Mouse (Mus musculus): ENCODE measurements at regions not wholly inside any gene's neighbourhood (a gene's known extent, or its start where the extent isn't known, plus 50 kb on each side); places are given as distances from the start of the nearest gene placed in this dataset.

GRCm38 (mm10) chr14:99449112-99449511, 150.6 kb downstream of the Klf5 start:
- Histone ChIP-seq H3K27me3 (ENCODE audit: control insufficient read depth, insufficient read depth, low read length) (no peaks in the 10 kb centered on the region), H3K9ac (ENCODE audit: low read length) (no peak overlapping the region), H3K4me2 (ENCODE audit: low read depth, low read length, severe bottlenecking) (no peak overlapping the region), H3K27ac (ENCODE audit: low read depth, low read length) (no peak overlapping the region), H3K4me3 (ENCODE audit: low read depth, low read length) (no peak overlapping the region), H3K36me3 (ENCODE audit: control insufficient read depth, insufficient read depth, low read length) (no peaks in the 10 kb centered on the region), H3K9me3 (ENCODE audit: control insufficient read depth, low read length) (no peaks in the 10 kb centered on the region), H3K4me1 (replicated peaks; ENCODE audit: control insufficient read depth, insufficient read depth, low read length) (no peaks in the 10 kb centered on the region)
- ATAC-seq (replicated peaks; ENCODE audit: low FRiP score) (no peak), DNase-seq (ENCODE audit: low spot score) (no peak)
- WGBS, result 46% methylated on average over 5 of the region's 5 CpGs

DNA sequence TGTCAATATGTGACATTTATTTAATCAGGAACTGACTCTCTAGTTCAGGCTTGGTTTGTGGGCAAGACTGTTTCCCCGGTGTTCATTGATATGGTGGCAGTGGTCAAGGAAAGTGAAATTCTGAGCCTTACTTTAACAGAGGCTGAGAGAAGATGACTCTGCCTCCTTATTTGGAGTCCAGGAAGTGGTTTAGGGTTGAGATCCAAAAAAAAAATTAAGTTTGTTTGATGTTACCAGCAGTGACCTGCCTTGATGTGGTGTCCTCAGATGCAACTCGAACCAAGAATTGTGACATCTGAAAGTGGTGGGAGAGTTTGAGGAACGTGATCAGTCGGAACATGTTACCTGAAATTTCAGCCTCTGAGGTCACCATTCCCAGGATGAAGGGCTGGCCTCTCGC, 151.4 kb downstream of the Klf5 start:
- Histone ChIP-seq H3K36me3 (ENCODE audit: control insufficient read depth, insufficient read depth, low read length) (no peaks in the 10 kb centered on the region), H3K4me1 (replicated peaks; ENCODE audit: control insufficient read depth, insufficient read depth, low read length) (no peaks in the 10 kb centered on the region), H3K9ac (ENCODE audit: low read length) (no peak overlapping the region), H3K9me3 (ENCODE audit: control insufficient read depth, low read length) (no peaks in the 10 kb centered on the region), H3K27ac (ENCODE audit: low read depth, low read length) (no peak overlapping the region), H3K4me2 (ENCODE audit: low read depth, low read length, severe bottlenecking) (no peak overlapping the region), H3K4me3 (ENCODE audit: low read depth, low read length) (no peak overlapping the region), H3K27me3 (ENCODE audit: control insufficient read depth, insufficient read depth, low read length) (no peaks in the 10 kb centered on the region)
- no peak for DNase-seq (ENCODE audit: low spot score)
- ATAC-seq (replicated peaks; ENCODE audit: low FRiP score), result no peak
- 89% methylated on average over 5 of the region's 5 CpGs for WGBS

- no peak overlapping the region for H3K4me3 ChIP-seq (ENCODE audit: low read depth, low read length)
- DNase-seq (ENCODE audit: low spot score) (no peak), ATAC-seq (replicated peaks; ENCODE audit: low FRiP score) (no peak)
- no peak overlapping the region for H3K4me2 ChIP-seq (ENCODE audit: low read depth, low read length, severe bottlenecking)
- no peaks in the 10 kb centered on the region for H3K4me1 ChIP-seq (replicated peaks; ENCODE audit: control insufficient read depth, insufficient read depth, low read length)
- no peaks in the 10 kb centered on the region for H3K36me3 ChIP-seq (ENCODE audit: control insufficient read depth, insufficient read depth, low read length)
- no peak overlapping the region for H3K9ac ChIP-seq (ENCODE audit: low read length)
- WGBS, result 92% methylated on average over 11 of the region's 11 CpGs
- no peak overlapping the region for H3K27ac ChIP-seq (ENCODE audit: low read depth, low read length)
- H3K9me3 ChIP-seq (ENCODE audit: control insufficient read depth, low read length), result no peaks in the 10 kb centered on the region
- H3K27me3 ChIP-seq (ENCODE audit: control insufficient read depth, insufficient read depth, low read length), result no peaks in the 10 kb centered on the region
Measured at GRCm38 (mm10) chr14:99451110-99451795, 152.8 kb downstream of the Klf5 start.

DNA sequence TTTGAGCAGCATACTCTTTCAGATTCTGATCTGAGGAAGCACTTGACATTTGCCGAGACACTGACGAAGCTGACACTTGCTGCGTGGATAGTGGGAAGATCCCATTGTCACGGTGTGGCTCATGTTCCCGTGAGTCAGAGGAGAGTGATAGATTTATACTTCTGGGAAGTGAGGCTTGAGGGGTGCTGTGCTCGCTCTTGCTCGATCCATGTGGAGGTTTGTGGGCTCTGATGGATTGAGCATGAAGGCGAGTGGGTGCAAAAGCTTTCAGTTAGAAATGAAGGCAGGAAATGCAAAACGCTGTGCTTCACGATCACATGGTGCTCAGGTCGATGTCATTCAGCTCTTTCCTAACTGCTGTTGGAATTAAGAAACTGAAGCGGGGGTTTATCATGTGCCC, 155.4 kb downstream of the Klf5 start:
- DNase-seq (ENCODE audit: low spot score) (no peak), ATAC-seq (replicated peaks; ENCODE audit: low FRiP score) (no peak)
- Histone ChIP-seq H3K9me3 (ENCODE audit: control insufficient read depth, low read length) (no peaks in the 10 kb centered on the region), H3K27me3 (ENCODE audit: control insufficient read depth, insufficient read depth, low read length) (no peaks in the 10 kb centered on the region), H3K36me3 (ENCODE audit: control insufficient read depth, insufficient read depth, low read length) (no peaks in the 10 kb centered on the region), H3K4me2 (ENCODE audit: low read depth, low read length, severe bottlenecking) (no peak overlapping the region), H3K4me1 (replicated peaks; ENCODE audit: control insufficient read depth, insufficient read depth, low read length) (no peaks in the 10 kb centered on the region), H3K27ac (ENCODE audit: low read depth, low read length) (no peak overlapping the region), H3K4me3 (ENCODE audit: low read depth, low read length) (no peak overlapping the region), H3K9ac (ENCODE audit: low read length) (no peak overlapping the region)
- 91% methylated on average over 12 of the region's 12 CpGs for WGBS

- no peaks in the 10 kb centered on the region for H3K9me3 ChIP-seq (ENCODE audit: control insufficient read depth, low read length)
- DNase-seq (ENCODE audit: low spot score), result no peak
- no peak overlapping the region for H3K4me3 ChIP-seq (ENCODE audit: low read depth, low read length)
- WGBS, result 93% methylated on average over 10 of the region's 10 CpGs
- no peak overlapping the region for H3K9ac ChIP-seq (ENCODE audit: low read length)
- no peaks in the 10 kb centered on the region for H3K27me3 ChIP-seq (ENCODE audit: control insufficient read depth, insufficient read depth, low read length)
- no peak overlapping the region for H3K4me2 ChIP-seq (ENCODE audit: low read depth, low read length, severe bottlenecking)
- H3K4me1 ChIP-seq (replicated peaks; ENCODE audit: control insufficient read depth, insufficient read depth, low read length), result no peaks in the 10 kb centered on the region
- H3K27ac ChIP-seq (ENCODE audit: low read depth, low read length), result no peak overlapping the region
- no peaks in the 10 kb centered on the region for H3K36me3 ChIP-seq (ENCODE audit: control insufficient read depth, insufficient read depth, low read length)
- ATAC-seq (replicated peaks; ENCODE audit: low FRiP score), result no peak
Measured at GRCm38 (mm10) chr14:99456555-99456954, 158.1 kb downstream of the Klf5 start.

- Histone ChIP-seq H3K36me3 (ENCODE audit: control insufficient read depth, insufficient read depth, low read length) (no peaks in the 10 kb centered on the region), H3K4me3 (ENCODE audit: low read depth, low read length) (no peak overlapping the region), H3K4me1 (replicated peaks; ENCODE audit: control insufficient read depth, insufficient read depth, low read length) (no peaks in the 10 kb centered on the region), H3K27ac (ENCODE audit: low read depth, low read length) (no peak overlapping the region), H3K9ac (ENCODE audit: low read length) (no peak overlapping the region), H3K27me3 (ENCODE audit: control insufficient read depth, insufficient read depth, low read length) (no peaks in the 10 kb centered on the region), H3K9me3 (ENCODE audit: control insufficient read depth, low read length) (no peaks in the 10 kb centered on the region), H3K4me2 (ENCODE audit: low read depth, low read length, severe bottlenecking) (no peak overlapping the region)
- ATAC-seq (replicated peaks; ENCODE audit: low FRiP score) (no peak), DNase-seq (ENCODE audit: low spot score) (no peak)
- WGBS, result 89% methylated on average over 6 of the region's 6 CpGs
Measured at GRCm38 (mm10) chr14:99457573-99457972, 159.1 kb downstream of the Klf5 start.

- H3K4me1 ChIP-seq (replicated peaks; ENCODE audit: control insufficient read depth, insufficient read depth, low read length), result no peaks in the 10 kb centered on the region
- H3K4me3 ChIP-seq (ENCODE audit: low read depth, low read length), result no peak overlapping the region
- H3K4me2 ChIP-seq (ENCODE audit: low read depth, low read length, severe bottlenecking), result no peak overlapping the region
- H3K36me3 ChIP-seq (ENCODE audit: control insufficient read depth, insufficient read depth, low read length), result no peaks in the 10 kb centered on the region
- no peak for ATAC-seq (replicated peaks; ENCODE audit: low FRiP score)
- H3K27ac ChIP-seq (ENCODE audit: low read depth, low read length), result no peak overlapping the region
- 89% methylated on average over 2 of the region's 2 CpGs for WGBS
- H3K27me3 ChIP-seq (ENCODE audit: control insufficient read depth, insufficient read depth, low read length), result no peaks in the 10 kb centered on the region
- no peak overlapping the region for H3K9ac ChIP-seq (ENCODE audit: low read length)
- no peak for DNase-seq (ENCODE audit: low spot score)
- H3K9me3 ChIP-seq (ENCODE audit: control insufficient read depth, low read length), result no peaks in the 10 kb centered on the region
Measured at GRCm38 (mm10) chr14:99472111-99472510, 173.6 kb downstream of the Klf5 start.

DNA sequence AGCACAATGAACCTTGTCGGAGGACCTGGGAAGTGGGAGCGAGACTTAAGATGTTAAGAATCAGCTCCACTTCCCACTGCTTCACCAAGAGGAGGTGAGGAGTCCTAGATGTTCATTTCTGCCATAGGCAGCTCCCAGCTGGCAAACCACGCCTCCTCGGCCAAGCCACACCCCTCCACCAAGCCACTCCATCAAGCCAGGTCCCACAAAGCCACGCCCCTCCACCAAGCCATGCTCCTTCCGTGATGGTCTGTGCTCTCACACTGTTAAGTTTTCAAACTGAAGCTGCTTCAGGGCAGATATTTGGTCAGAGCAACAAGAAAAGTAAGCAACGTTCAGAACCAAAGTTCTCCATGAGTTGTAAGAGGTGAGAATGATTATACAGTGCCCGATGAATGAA, 176.8 kb downstream of the Klf5 start:
- Histone ChIP-seq H3K36me3 (ENCODE audit: control insufficient read depth, insufficient read depth, low read length) (no peaks in the 10 kb centered on the region), H3K9me3 (ENCODE audit: control insufficient read depth, low read length) (no peaks in the 10 kb centered on the region), H3K27me3 (ENCODE audit: control insufficient read depth, insufficient read depth, low read length) (no peaks in the 10 kb centered on the region), H3K4me1 (replicated peaks; ENCODE audit: control insufficient read depth, insufficient read depth, low read length) (no peaks in the 10 kb centered on the region), H3K27ac (ENCODE audit: low read depth, low read length) (no peak overlapping the region), H3K4me3 (ENCODE audit: low read depth, low read length) (no peak overlapping the region), H3K9ac (ENCODE audit: low read length) (no peak overlapping the region), H3K4me2 (ENCODE audit: low read depth, low read length, severe bottlenecking) (no peak overlapping the region)
- no peak for DNase-seq (ENCODE audit: low spot score)
- no peak for ATAC-seq (replicated peaks; ENCODE audit: low FRiP score)
- 71% methylated on average over 8 of the region's 8 CpGs for WGBS

DNA sequence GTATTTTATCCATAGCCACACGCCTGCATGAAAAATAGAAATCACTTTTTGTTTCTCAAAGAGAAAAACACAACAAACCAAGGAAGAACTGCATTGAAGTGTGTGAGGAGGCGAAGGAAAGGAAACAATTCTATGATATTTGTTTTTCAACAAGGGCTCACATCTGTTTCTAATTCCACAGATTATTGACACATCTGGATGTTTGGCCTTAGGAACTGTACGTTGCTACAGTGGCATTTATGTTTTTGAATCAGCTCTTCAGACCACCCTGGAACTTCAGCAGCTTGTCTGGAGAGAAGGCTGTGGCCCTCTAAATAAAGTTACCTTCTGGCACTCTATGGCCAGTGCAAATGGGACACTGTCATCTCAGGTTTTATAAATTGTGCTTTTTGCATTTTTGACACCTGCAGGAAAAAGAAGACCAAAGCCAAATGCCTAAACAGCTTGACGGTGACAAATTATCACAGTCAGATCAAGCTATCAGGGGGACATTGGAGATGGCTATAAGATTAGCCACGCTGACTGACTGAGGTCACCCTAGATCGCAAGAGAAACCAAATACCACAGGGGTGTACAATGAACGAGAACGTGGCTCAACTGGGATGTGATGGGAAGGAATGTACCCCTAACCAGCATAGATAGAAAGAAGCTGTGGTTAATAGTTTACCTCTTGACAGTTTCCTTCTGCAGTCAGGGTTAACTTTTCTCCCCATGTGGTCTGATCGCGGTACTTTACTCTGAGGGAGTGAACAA, 182.0 kb downstream of the Klf5 start:
- no peak overlapping the region for H3K9ac ChIP-seq (ENCODE audit: low read length)
- no peaks in the 10 kb centered on the region for H3K9me3 ChIP-seq (ENCODE audit: control insufficient read depth, low read length)
- no peak overlapping the region for H3K4me2 ChIP-seq (ENCODE audit: low read depth, low read length, severe bottlenecking)
- WGBS, result 74% methylated on average over 10 of the region's 10 CpGs
- no peak overlapping the region for H3K4me3 ChIP-seq (ENCODE audit: low read depth, low read length)
- H3K4me1 ChIP-seq (replicated peaks; ENCODE audit: control insufficient read depth, insufficient read depth, low read length), result no peaks in the 10 kb centered on the region
- H3K36me3 ChIP-seq (ENCODE audit: control insufficient read depth, insufficient read depth, low read length), result no peaks in the 10 kb centered on the region
- ATAC-seq (replicated peaks; ENCODE audit: low FRiP score) (no peak), DNase-seq (ENCODE audit: low spot score) (no peak)
- no peaks in the 10 kb centered on the region for H3K27me3 ChIP-seq (ENCODE audit: control insufficient read depth, insufficient read depth, low read length)
- no peak overlapping the region for H3K27ac ChIP-seq (ENCODE audit: low read depth, low read length)
